Mouse (Mus musculus) spleen, postnatal 10 days (tissue): ENCODE measurements around the gene Tmem150b.

Experiments
- DNase-seq, 2 experiments: peaks; one replicate each; pipeline ENCODE4 v3.0.0; 2021 to 2022; ENCODE audit warnings: low spot score in 2 of 2

The Tmem150b gene

GRCm38 (mm10) chr7:4725169-4725568, at the start of gene Tmem150b:
Tmem150b (minus strand) TSS chr7:4725249.
- no peak for DNase-seq

GRCm38 (mm10) chr7:4771202-4771601, 46.2 kb upstream of the Tmem150b start, which contains the start of gene Fam71e2:
Fam71e2 (minus strand) TSS chr7:4771302.
- no peak for DNase-seq

GRCm38 (mm10) chr7:4764946-4765710, 40.1 kb upstream of the Tmem150b start:
- no peak for DNase-seq

- DNase-seq = no peak
Observed at GRCm38 (mm10) chr7:4759670-4760069, 34.6 kb upstream of the Tmem150b start.

- peak; percentile 79 to 90 for DNase-seq
Observed at GRCm38 (mm10) chr7:4752821-4753570, 27.9 kb upstream of the Tmem150b start, which contains the start of gene Cox6b2. Cox6b2 (minus strand) TSS chr7:4753094.

GRCm38 (mm10) chr7:4751971-4752820, 27.1 kb upstream of the Tmem150b start:
- DNase-seq = peak in 1 of 2 experiments; percentile 86

GRCm38 (mm10) chr7:4749169-4749568, 24.1 kb upstream of the Tmem150b start:
- no peak for DNase-seq

- no peak for DNase-seq
Observed at GRCm38 (mm10) chr7:4748321-4748720, 23.3 kb upstream of the Tmem150b start.

GRCm38 (mm10) chr7:4747156-4747899, 22.3 kb upstream of the Tmem150b start:
- DNase-seq = peak in 1 of 2 experiments; percentile 27

GRCm38 (mm10) chr7:4746326-4746980, 21.4 kb upstream of the Tmem150b start:
- no peak for DNase-seq

GRCm38 (mm10) chr7:4744886-4745285, 19.8 kb upstream of the Tmem150b start:
- DNase-seq = no peak

GRCm38 (mm10) chr7:4743354-4743753, 18.3 kb upstream of the Tmem150b start:
- peak in 1 of 2 experiments; percentile 55 for DNase-seq

GRCm38 (mm10) chr7:4742482-4742819, 17.4 kb upstream of the Tmem150b start:
- no peak for DNase-seq

- DNase-seq = peak in 1 of 2 experiments; percentile 41
Observed at GRCm38 (mm10) chr7:4741672-4742481, 16.8 kb upstream of the Tmem150b start.

GRCm38 (mm10) chr7:4741151-4741550, 16.1 kb upstream of the Tmem150b start:
- peak; percentile 72 for DNase-seq

GRCm38 (mm10) chr7:4740309-4740727, 15.3 kb upstream of the Tmem150b start:
- peak in 1 of 2 experiments; percentile 67 for DNase-seq

GRCm38 (mm10) chr7:4739544-4740275, 14.7 kb upstream of the Tmem150b start, which contains the start of gene Kmt5c:
Kmt5c (plus strand) TSS chr7:4740115.
- DNase-seq = peak; percentile 82 to 94

- DNase-seq = no peak
Observed at GRCm38 (mm10) chr7:4739041-4739543, 14.0 kb upstream of the Tmem150b start.

GRCm38 (mm10) chr7:4732968-4733392, 7.9 kb upstream of the Tmem150b start:
- DNase-seq = no peak
